Mouse (Mus musculus) 416B (cell line): Measurements from ENCODE around the gene Ppm1g.
"Not testable (repeated sequence)": the region's sequence is repeated elsewhere in the genome, so short reads cannot be mapped to it uniquely, and the experiment has no call there.

Source experiments
- DNase-seq: peaks from one replicate; pipeline ENCODE4 v3.0.0; 2011; ENCODE audit warnings: low read depth

Gene Ppm1g

GRCm38 (mm10) chr5:31219070-31219469 lies 1.4 kb downstream of the Ppm1g start:
- DNase-seq, result peak; percentile 70

- peak; percentile 83 for DNase-seq
Observed at GRCm38 (mm10) chr5:31218294-31218693, 2.2 kb downstream of the Ppm1g start.

- DNase-seq, result not testable (repeated sequence)
Observed at GRCm38 (mm10) chr5:31216554-31216953, 3.9 kb downstream of the Ppm1g start.

- DNase-seq, result no peak
Observed at GRCm38 (mm10) chr5:31204421-31204820, 16.1 kb downstream of the Ppm1g start.

GRCm38 (mm10) chr5:31203866-31204265 lies 16.6 kb downstream of the Ppm1g start:
- DNase-seq, result no peak

GRCm38 (mm10) chr5:31202933-31203332 lies 17.6 kb downstream of the Ppm1g start:
- no peak for DNase-seq

- DNase-seq, result peak; percentile 99
Observed at GRCm38 (mm10) chr5:31201742-31202590, 18.5 kb downstream of the Ppm1g start, which contains the start of gene Zfp513. TSS of gene Zfp513 (minus strand) at chr5:31202303.

- no peak for DNase-seq
Observed at GRCm38 (mm10) chr5:31201042-31201741, 19.3 kb downstream of the Ppm1g start.

- no peak for DNase-seq
Observed at GRCm38 (mm10) chr5:31200327-31200768, 20.1 kb downstream of the Ppm1g start.

GRCm38 (mm10) chr5:31199893-31200292 lies 20.6 kb downstream of the Ppm1g start:
- DNase-seq, result peak; percentile 40

GRCm38 (mm10) chr5:31199321-31199892 lies 21.1 kb downstream of the Ppm1g start:
- no peak for DNase-seq

GRCm38 (mm10) chr5:31198616-31199320 lies 21.7 kb downstream of the Ppm1g start:
- no peak for DNase-seq

GRCm38 (mm10) chr5:31198170-31198569 lies 22.3 kb downstream of the Ppm1g start:
- DNase-seq, result no peak

- DNase-seq, result no peak
Observed at GRCm38 (mm10) chr5:31197072-31197471, 23.4 kb downstream of the Ppm1g start.

- no peak for DNase-seq
Observed at GRCm38 (mm10) chr5:31196207-31196606, 24.3 kb downstream of the Ppm1g start.

GRCm38 (mm10) chr5:31195671-31196070 lies 24.8 kb downstream of the Ppm1g start:
- no peak for DNase-seq

- no peak for DNase-seq
Observed at GRCm38 (mm10) chr5:31194486-31195485, 25.7 kb downstream of the Ppm1g start.

- peak; percentile 49 for DNase-seq
Observed at GRCm38 (mm10) chr5:31193631-31194281, 26.7 kb downstream of the Ppm1g start.

- peak; percentile 99 for DNase-seq
Observed at GRCm38 (mm10) chr5:31192939-31193630, 27.4 kb downstream of the Ppm1g start, which contains the start of the genes Snx17 and Eif2b4. TSS of gene Snx17 (plus strand) at chr5:31193227. TSS of gene Eif2b4 (minus strand) at chr5:31193430.
